Mouse (Mus musculus) E14TG2a.4 (cell line): Measurements from ENCODE around the gene Scnn1a.

Source experiments
- CTCF ChIP-seq: conservative IDR thresholded peaks from 2 replicates; pipeline ENCODE4 v1.5.1; 2014; ENCODE audit warnings: low read length
- NANOG ChIP-seq: IDR thresholded peaks from 2 replicates; pipeline ENCODE4 v1.6.1; 2014; ENCODE audit warnings: borderline replicate concordance, low read length, mixed read lengths
- POU5F1 ChIP-seq: IDR thresholded peaks from 2 replicates; pipeline ENCODE4 v1.6.1; 2014; ENCODE audit warnings: low read length, borderline replicate concordance

GRCm38 (mm10) chr6:125319919-125320296 lies 551 bp upstream of the Scnn1a start:
- TF ChIP-seq CTCF, result no peak
- no peak for TF ChIP-seq POU5F1
- TF ChIP-seq NANOG, result no peak
